Mouse (Mus musculus) midbrain, embryonic 12.5 days (tissue): ENCODE data around the gene P3h2. TPM values are rescaled to one million over a fixed set of nuclear protein-coding genes. Genes with fewer than 3 reads are reported as not detected.

Experiments used
- ATAC-seq: fragments of 200-750 bp; cut with Nextera tagmentation; 2 replicates; pipeline ENCODE4 v1.8.0; 2017; ENCODE audit warnings: low read depth, moderate TSS enrichment, moderate library complexity; ENCODE audit not compliant: low FRiP score
- H3K27ac ChIP-seq: fragments of 300-500 bp; sonication (generic); replicated peaks from 2 replicates; pipeline ENCODE4 v1.5.1; 2016; ENCODE audit warnings: mild to moderate bottlenecking
- H3K27me3 ChIP-seq: fragments of 300-500 bp; sonication (generic); 2 replicates; pipeline ENCODE4 v1.6.1; 2016; ENCODE audit warnings: mild to moderate bottlenecking
- H3K36me3 ChIP-seq: fragments of 300-500 bp; sonication (generic); 2 replicates; pipeline ENCODE4 v1.6.1; 2016
- H3K4me1 ChIP-seq: fragments of 300-500 bp; sonication (generic); 2 replicates; pipeline ENCODE4 v1.6.1; 2016
- H3K4me2 ChIP-seq: fragments of 300-500 bp; sonication (generic); replicated peaks from 2 replicates; pipeline ENCODE4 v1.6.1; 2016; ENCODE audit warnings: mild to moderate bottlenecking, moderate library complexity
- H3K4me3 ChIP-seq: fragments of 300-500 bp; sonication (generic); 2 replicates; pipeline ENCODE4 v1.5.1; 2016; ENCODE audit warnings: mild to moderate bottlenecking
- H3K9ac ChIP-seq: fragments of 300-500 bp; sonication (generic); replicated peaks from 2 replicates; pipeline ENCODE4 v1.6.1; 2016; ENCODE audit warnings: mild to moderate bottlenecking, moderate library complexity
- H3K9me3 ChIP-seq: fragments of 300-500 bp; sonication (generic); 2 replicates; pipeline ENCODE4 v1.6.1; 2016; ENCODE audit warnings: mild to moderate bottlenecking
- WGBS: fragments of 180-500 bp; shearing (Covaris S2); methylation state at CpG from one replicate; pipeline ENCODE4 v1.1.7; 2016; 5-methylcytosine and 5-hydroxymethylcytosine counted together
- polyA plus RNA-seq: library from polyadenylated mRNA; unstranded; fragments of >200 nt; fragmentation: Nextera tagmentation; extraction: Ambion mirVana; gene quantifications from 2 replicates; pipeline ENCODE4 v1.2.1, GENCODE M21; 2016

Gene P3h2
- polyA plus RNA-seq, 1 experiment from 2014 or later: 0.79 TPM

- Histone ChIP-seq H3K4me1 (no peaks in the 10 kb centered on the region), H3K36me3 (no peaks in the 10 kb centered on the region), H3K4me3 (no peak overlapping the region), H3K27ac (no peak overlapping the region), H3K9me3 (no peaks in the 10 kb centered on the region), H3K9ac (no peak overlapping the region), H3K4me2 (no peak overlapping the region), H3K27me3 (no peaks in the 10 kb centered on the region)
- no peak for ATAC-seq
- 87% methylated on average over 5 of the region's 5 CpGs for WGBS
Observed at GRCm38 (mm10) chr16:25970720-25971119, 134.9 kb downstream of the P3h2 start.

- Histone ChIP-seq H3K36me3 (no peaks in the 10 kb centered on the region), H3K9me3 (no peaks in the 10 kb centered on the region), H3K4me1 (no peaks in the 10 kb centered on the region), H3K4me3 (no peak overlapping the region), H3K9ac (no peak overlapping the region), H3K4me2 (no peak overlapping the region), H3K27ac (no peak overlapping the region), H3K27me3 (peaks cover 5% of the 10 kb centered on the region; the same call in 1 of the 2 replicates)
- WGBS: 91% methylated on average over 6 of the region's 6 CpGs
- no peak for ATAC-seq
Observed at GRCm38 (mm10) chr16:25970193-25970592, 135.4 kb downstream of the P3h2 start.

- peaks cover 16% of the 10 kb centered on the region; the same call in 1 of the 2 replicates for H3K27me3 ChIP-seq
- no peak overlapping the region for H3K4me3 ChIP-seq
- 17% methylated on average over 3 of the region's 3 CpGs for WGBS
- no peak overlapping the region for H3K4me2 ChIP-seq
- H3K4me1 ChIP-seq: no peaks in the 10 kb centered on the region
- H3K36me3 ChIP-seq: no peaks in the 10 kb centered on the region
- H3K9me3 ChIP-seq: no peaks in the 10 kb centered on the region
- H3K9ac ChIP-seq: no peak overlapping the region
- ATAC-seq: peak; percentile 74
- no peak overlapping the region for H3K27ac ChIP-seq
Observed at GRCm38 (mm10) chr16:25967297-25967696, 138.3 kb downstream of the P3h2 start.

GRCm38 (mm10) chr16:25963856-25964255 is 141.7 kb downstream of the P3h2 start:
- H3K4me2 ChIP-seq: no peak overlapping the region
- no peaks in the 10 kb centered on the region for H3K4me1 ChIP-seq
- no peaks in the 10 kb centered on the region for H3K36me3 ChIP-seq
- no peak overlapping the region for H3K27ac ChIP-seq
- peaks cover 16% of the 10 kb centered on the region; the same call in 1 of the 2 replicates for H3K27me3 ChIP-seq
- ATAC-seq: no peak
- WGBS: 24% methylated on average over 3 of the region's 3 CpGs
- H3K4me3 ChIP-seq: no peak overlapping the region
- no peak overlapping the region for H3K9ac ChIP-seq
- H3K9me3 ChIP-seq: no peaks in the 10 kb centered on the region

- WGBS: 93% methylated on average over 7 of the region's 7 CpGs
- no peak overlapping the region for H3K4me3 ChIP-seq
- H3K36me3 ChIP-seq: no peaks in the 10 kb centered on the region
Observed at GRCm38 (mm10) chr16:25960345-25960744, 145.2 kb downstream of the P3h2 start.

GRCm38 (mm10) chr16:25959929-25960328 is 145.7 kb downstream of the P3h2 start:
- H3K27me3 ChIP-seq: 0 out of 2 replicates have a peak, but pooled peaks cover 9% of the 10 kb centered on the region
- H3K9me3 ChIP-seq: no peaks in the 10 kb centered on the region
- no peak overlapping the region for H3K4me2 ChIP-seq
- H3K4me1 ChIP-seq: no peaks in the 10 kb centered on the region
- H3K9ac ChIP-seq: no peak overlapping the region
- no peak overlapping the region for H3K27ac ChIP-seq
- H3K36me3 ChIP-seq: no peaks in the 10 kb centered on the region
- no peak overlapping the region for H3K4me3 ChIP-seq
- ATAC-seq: no peak
- WGBS: 93% methylated on average over 5 of the region's 5 CpGs

More at GRCm38 (mm10) chr16:25960345-25960744, 145.2 kb downstream of the P3h2 start:
- Histone ChIP-seq H3K27me3 (peaks cover 13% of the 10 kb centered on the region; the same call in 1 of the 2 replicates), H3K9ac (no peak overlapping the region), H3K4me2 (no peak overlapping the region), H3K4me1 (no peaks in the 10 kb centered on the region), H3K27ac (no peak overlapping the region), H3K9me3 (no peaks in the 10 kb centered on the region)
- ATAC-seq: no peak

GRCm38 (mm10) chr16:25958650-25959238 is 146.8 kb downstream of the P3h2 start:
- no peaks in the 10 kb centered on the region for H3K4me1 ChIP-seq
- no peak overlapping the region for H3K27ac ChIP-seq
- 85% methylated on average over 7 of the region's 7 CpGs for WGBS
- H3K4me2 ChIP-seq: no peak overlapping the region
- H3K9me3 ChIP-seq: no peaks in the 10 kb centered on the region
- H3K4me3 ChIP-seq: no peak overlapping the region
- no peaks in the 10 kb centered on the region for H3K36me3 ChIP-seq
- no peak overlapping the region for H3K9ac ChIP-seq
- no peak for ATAC-seq
- no peaks in the 10 kb centered on the region for H3K27me3 ChIP-seq

GRCm38 (mm10) chr16:25958213-25958612 is 147.4 kb downstream of the P3h2 start:
- Histone ChIP-seq H3K27me3 (no peaks in the 10 kb centered on the region), H3K4me2 (no peak overlapping the region), H3K9me3 (no peaks in the 10 kb centered on the region), H3K4me1 (no peaks in the 10 kb centered on the region), H3K4me3 (no peak overlapping the region), H3K9ac (no peak overlapping the region), H3K36me3 (no peaks in the 10 kb centered on the region), H3K27ac (no peak overlapping the region)
- ATAC-seq: no peak
- WGBS: 90% methylated on average over 10 of the region's 10 CpGs

- Histone ChIP-seq H3K9ac (no peak overlapping the region), H3K27ac (no peak overlapping the region), H3K27me3 (no peaks in the 10 kb centered on the region), H3K9me3 (no peaks in the 10 kb centered on the region), H3K4me1 (no peaks in the 10 kb centered on the region), H3K4me3 (no peak overlapping the region), H3K36me3 (no peaks in the 10 kb centered on the region), H3K4me2 (no peak overlapping the region)
- no peak for ATAC-seq
- WGBS: 91% methylated on average over 6 of the region's 6 CpGs
Observed at GRCm38 (mm10) chr16:25956831-25957230, 148.8 kb downstream of the P3h2 start.

- H3K9me3 ChIP-seq: no peaks in the 10 kb centered on the region
- H3K9ac ChIP-seq: no peak overlapping the region
- H3K4me2 ChIP-seq: no peak overlapping the region
- WGBS: 85% methylated on average over 3 of the region's 3 CpGs
- H3K4me1 ChIP-seq: no peaks in the 10 kb centered on the region
- H3K36me3 ChIP-seq: no peaks in the 10 kb centered on the region
- no peak overlapping the region for H3K27ac ChIP-seq
- no peaks in the 10 kb centered on the region for H3K27me3 ChIP-seq
- ATAC-seq: no peak
- no peak overlapping the region for H3K4me3 ChIP-seq
Observed at GRCm38 (mm10) chr16:25954614-25955013, 151.0 kb downstream of the P3h2 start.

GRCm38 (mm10) chr16:25953359-25953758 is 152.2 kb downstream of the P3h2 start:
- Histone ChIP-seq H3K27ac (no peak overlapping the region), H3K4me3 (no peak overlapping the region), H3K9ac (no peak overlapping the region), H3K36me3 (no peaks in the 10 kb centered on the region), H3K4me2 (no peak overlapping the region), H3K27me3 (no peaks in the 10 kb centered on the region), H3K9me3 (no peaks in the 10 kb centered on the region), H3K4me1 (no peaks in the 10 kb centered on the region)
- WGBS: 88% methylated on average over 5 of the region's 5 CpGs
- ATAC-seq: no peak

- Histone ChIP-seq H3K36me3 (no peaks in the 10 kb centered on the region), H3K9ac (no peak overlapping the region), H3K4me1 (no peaks in the 10 kb centered on the region), H3K4me3 (no peak overlapping the region), H3K9me3 (no peaks in the 10 kb centered on the region), H3K27me3 (no peaks in the 10 kb centered on the region), H3K27ac (no peak overlapping the region), H3K4me2 (no peak overlapping the region)
- 72% methylated on average over 2 of the region's 2 CpGs for WGBS
- ATAC-seq: no peak
Observed at GRCm38 (mm10) chr16:25952005-25952404, 153.6 kb downstream of the P3h2 start.

GRCm38 (mm10) chr16:25948067-25948466 is 157.5 kb downstream of the P3h2 start:
- WGBS: 61% methylated on average over 1 of the region's 1 CpGs
- no peaks in the 10 kb centered on the region for H3K4me1 ChIP-seq
- no peaks in the 10 kb centered on the region for H3K9me3 ChIP-seq
- H3K36me3 ChIP-seq: no peaks in the 10 kb centered on the region
- ATAC-seq: no peak
- no peak overlapping the region for H3K4me3 ChIP-seq
- H3K9ac ChIP-seq: no peak overlapping the region
- no peak overlapping the region for H3K27ac ChIP-seq
- no peaks in the 10 kb centered on the region for H3K27me3 ChIP-seq
- H3K4me2 ChIP-seq: no peak overlapping the region
